Comparison of ENCODE assay signal across 8 mouse cellular contexts in genomic region chr13:10360777-10361176, GRCm38 (mm10). TPM values are rescaled to one million over a fixed set of nuclear protein-coding genes. Genes with fewer than 3 reads are reported as not detected.
A peak's percentile ranks its signal among the peaks of the same experiment; 100 is the strongest.
DNase-seq lines count a peak whose midpoint lies in the region; ATAC-seq lines count a peak whose summit lies in the region.

Gene Chrm3, minus strand, starts transcription at chr13:10360847.

- intact Hi-C loops in left cerebral cortex, postnatal 10 days (cut with DNase I), result no loop called here

- H3K36me3 ChIP-seq in intestine, embryonic 16.5 days (ENCODE audit: control insufficient read depth, insufficient read depth, low read length), result no peaks in the 10 kb centered on the region

- no peaks in the 10 kb centered on the region for H3K9me3 ChIP-seq in intestine, embryonic 16.5 days (ENCODE audit: control insufficient read depth, low read length)

- DNase-seq in ZHBTc4 (ENCODE audit: low read depth, low spot score), result peak; percentile 51
- DNase-seq in embryo, embryonic 11 days, result peak; percentile 73
- peak; percentile 45 to 60 for DNase-seq in left cerebral cortex, postnatal 10 days (ENCODE audit: extremely low spot score in 1 of 2, low spot score in 2 of 2)
- DNase-seq in lung, postnatal 4 days, result peak; percentile 31 to 53
- DNase-seq in right cerebral cortex, postnatal 10 days (ENCODE audit: low spot score in 2 of 2), result peak; percentile 82 to 85
- DNase-seq in thymus, adult 18-20 months, result no peak

- H3K9ac ChIP-seq in intestine, embryonic 16.5 days (ENCODE audit: low read depth, low read length), result peak within 1 kb of the TSS; percentile 72

- H3K4me2 ChIP-seq in intestine, embryonic 16.5 days (ENCODE audit: low read depth, low read length), result peak within 1 kb of the TSS; percentile 97

- H3K27me3 ChIP-seq in intestine, embryonic 16.5 days (replicated peaks; ENCODE audit: control insufficient read depth, insufficient read depth, low read length), result 0 out of 2 replicates have a peak, but pooled peaks cover 6% of the 10 kb centered on the region

- under 1% methylated on average over 18 of the region's 18 CpGs for WGBS in intestine, embryonic 16.5 days

- peak within 1 kb of the TSS; percentile 48 for H3K27ac ChIP-seq in intestine, embryonic 16.5 days (ENCODE audit: low read length)

- H3K4me3 ChIP-seq in intestine, embryonic 16.5 days (ENCODE audit: low read length), result peak within 1 kb of the TSS; percentile 67

- peaks cover 4% of the 10 kb centered on the region for H3K4me1 ChIP-seq in intestine, embryonic 16.5 days (ENCODE audit: control insufficient read depth, insufficient read depth, low read length)

- ATAC-seq in granulocyte monocyte progenitor cell, adult 5-6 weeks (replicated peaks; ENCODE audit: poor library complexity, severe bottlenecking), result peak; percentile 67
- peak; percentile 84 for ATAC-seq in intestine, embryonic 16.5 days

RNA-seq across cellular contexts. Expression of gene Chrm3, which starts in this region (rescaled TPM):
- total RNA-seq in granulocyte monocyte progenitor cell, adult 5-6 weeks (2014; fragmentation: Nextera tagmentation), result not detected in 2 replicates
- 0.09 and 0.52 TPM in 2 replicates for total RNA-seq in granulocyte monocyte progenitor cell, adult 5-6 weeks (2017)
- 0.93 and 1.2 TPM in 2 replicates for polyA plus RNA-seq in intestine, embryonic 16.5 days (2015; fragmentation: Nextera tagmentation; extraction: Ambion mirVana)
- 10 to 100 TPM; 37.3 to 37.5 TPM for total RNA-seq in left cerebral cortex, postnatal 10 days (2021)

Comparison
In these comparisons a context has a peak if more than half of its experiments do, and no peak if none do; other contexts are left out.
1. RNA of gene Chrm3 (total RNA-seq): 37.3 to 37.5 TPM in left cerebral cortex, postnatal 10 days; 0.09 to 0.52 TPM in granulocyte monocyte progenitor cell, adult 5-6 weeks; every median in the first group is over 10 times any median in the second.
2. Peak in ATAC-seq in granulocyte monocyte progenitor cell, adult 5-6 weeks; RNA of the gene not detected or under 1 TPM.
3. DNase-seq: peak in ZHBTc4 (single experiment), embryo, embryonic 11 days (single experiment), left cerebral cortex, postnatal 10 days (2 of 2), lung, postnatal 4 days (2 of 2) and right cerebral cortex, postnatal 10 days (2 of 2); none in thymus, adult 18-20 months (0 of 2).